Mouse (Mus musculus) neural tube, embryonic 11.5 days (tissue): ENCODE measurements at regions not wholly inside any gene's neighbourhood (a gene's known extent, or its start where the extent isn't known, plus 50 kb on each side); places are given as distances from the start of the nearest gene placed in this dataset.

Experiments used
- ATAC-seq: fragments of 200-750 bp; cut with Nextera tagmentation; 2 replicates; pipeline ENCODE4 v1.8.0; 2017; ENCODE audit warnings: moderate number of reproducible peaks, mild to moderate bottlenecking, moderate TSS enrichment, moderate library complexity; ENCODE audit not compliant: insufficient read depth, low FRiP score, low TSS enrichment
- DNase-seq: peaks from one replicate; pipeline ENCODE4 v3.0.0-alpha.2; 2015; ENCODE audit warnings: low spot score
- H3K27ac ChIP-seq: fragments of 300-500 bp; sonication (generic); 2 replicates; pipeline ENCODE4 v1.5.1; 2014; ENCODE audit warnings: low read depth, mild to moderate bottlenecking, low read length
- H3K27me3 ChIP-seq: fragments of 300-500 bp; sonication (generic); 2 replicates; pipeline ENCODE4 v1.6.1; 2014; ENCODE audit warnings: mild to moderate bottlenecking, low read length, mixed read lengths; ENCODE audit not compliant: control insufficient read depth, insufficient read depth
- H3K36me3 ChIP-seq: fragments of 300-500 bp; sonication (generic); 2 replicates; pipeline ENCODE4 v1.6.1; 2014; ENCODE audit warnings: mild to moderate bottlenecking, low read length, moderate library complexity, mixed read lengths; ENCODE audit not compliant: control insufficient read depth, insufficient read depth
- H3K4me1 ChIP-seq: fragments of 300-500 bp; sonication (generic); 2 replicates; pipeline ENCODE4 v1.6.1; 2014; ENCODE audit warnings: low read length, mixed read lengths; ENCODE audit not compliant: control insufficient read depth, insufficient read depth
- H3K4me2 ChIP-seq: fragments of 300-500 bp; sonication (generic); 2 replicates; pipeline ENCODE4 v1.6.1; 2014; ENCODE audit warnings: low read depth, mild to moderate bottlenecking, moderate library complexity
- H3K4me3 ChIP-seq: fragments of 300-500 bp; sonication (generic); 2 replicates; pipeline ENCODE4 v1.5.1; 2014; ENCODE audit warnings: low read depth, low read length
- H3K9ac ChIP-seq: fragments of 300-500 bp; sonication (generic); 2 replicates; pipeline ENCODE4 v1.6.1; 2014; ENCODE audit warnings: mild to moderate bottlenecking, low read length
- H3K9me3 ChIP-seq: fragments of 300-500 bp; sonication (generic); 2 replicates; pipeline ENCODE4 v1.6.1; 2016; ENCODE audit warnings: low read length; ENCODE audit not compliant: control insufficient read depth
- WGBS: fragments of 180-500 bp; shearing (Covaris S2); extraction: QIAGEN DNeasy Blood & Tissue Kit; methylation state at CpG from one replicate; pipeline ENCODE4 v1.1.7; 2014; 5-methylcytosine and 5-hydroxymethylcytosine counted together

DNA sequence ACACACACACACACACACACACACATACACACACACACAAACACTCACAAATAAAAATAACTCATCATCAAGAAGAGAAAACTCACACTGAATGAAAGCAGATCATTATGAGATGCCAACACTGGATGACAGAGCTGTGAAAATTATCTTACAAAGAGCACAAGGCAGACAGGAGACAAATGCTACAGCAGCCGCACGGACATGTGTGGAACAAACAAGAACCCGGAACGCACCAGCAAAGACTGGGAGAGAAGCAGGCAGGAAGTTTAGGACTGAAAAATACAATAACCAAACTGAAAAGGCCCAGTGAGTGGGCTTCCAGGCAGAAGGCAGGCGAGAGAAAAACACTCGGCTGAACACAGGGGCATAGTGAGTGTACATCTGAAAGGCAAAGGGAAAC is 148.2 kb downstream of the Rplp1 start:
- H3K4me1 ChIP-seq = no peaks in the 10 kb centered on the region
- no peak for DNase-seq
- H3K27ac ChIP-seq = no peak overlapping the region
- no peak overlapping the region for H3K9ac ChIP-seq
- no peaks in the 10 kb centered on the region for H3K9me3 ChIP-seq
- H3K4me2 ChIP-seq = no peak overlapping the region
- H3K4me3 ChIP-seq = no peak overlapping the region
- no peak for ATAC-seq
- H3K36me3 ChIP-seq = no peaks in the 10 kb centered on the region
- no peaks in the 10 kb centered on the region for H3K27me3 ChIP-seq
- 82% methylated on average over 6 of the region's 6 CpGs for WGBS

DNA sequence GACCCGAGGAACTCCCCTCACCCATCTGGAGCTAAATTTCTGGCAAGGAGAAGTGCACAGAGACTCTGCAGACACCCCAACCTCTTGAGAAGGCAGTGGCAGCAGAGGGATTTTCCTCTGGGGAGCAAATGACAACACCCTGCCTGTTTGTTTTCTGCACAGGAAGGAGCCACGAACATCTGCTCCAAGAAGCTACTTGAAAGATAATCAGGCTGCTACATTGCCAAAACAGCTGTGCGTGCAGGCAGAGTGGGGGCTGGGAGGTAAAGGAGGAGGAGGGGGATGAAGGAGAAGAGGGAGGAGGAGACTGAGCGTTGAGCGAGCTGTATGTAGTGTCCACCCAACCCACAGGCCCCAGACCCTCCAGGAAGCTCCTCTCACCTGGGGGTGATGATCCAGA is 149.0 kb downstream of the Rplp1 start:
- Histone ChIP-seq H3K27me3 (no peaks in the 10 kb centered on the region), H3K4me3 (no peak overlapping the region), H3K4me1 (no peaks in the 10 kb centered on the region), H3K27ac (no peak overlapping the region), H3K9me3 (no peaks in the 10 kb centered on the region), H3K4me2 (no peak overlapping the region), H3K9ac (no peak overlapping the region), H3K36me3 (no peaks in the 10 kb centered on the region)
- DNase-seq (no peak), ATAC-seq (no peak)
- 45% methylated on average over 5 of the region's 5 CpGs for WGBS

- H3K4me2 ChIP-seq = no peak overlapping the region
- DNase-seq (no peak), ATAC-seq (no peak)
- WGBS = 82% methylated on average over 3 of the region's 3 CpGs
- no peaks in the 10 kb centered on the region for H3K27me3 ChIP-seq
- no peak overlapping the region for H3K9ac ChIP-seq
- H3K36me3 ChIP-seq = no peaks in the 10 kb centered on the region
- no peak overlapping the region for H3K27ac ChIP-seq
- no peaks in the 10 kb centered on the region for H3K9me3 ChIP-seq
- peaks cover 6% of the 10 kb centered on the region for H3K4me1 ChIP-seq
- H3K4me3 ChIP-seq = no peak overlapping the region
Observed at GRCm38 (mm10) chr9:61757806-61758205, 156.5 kb downstream of the Rplp1 start.

DNA sequence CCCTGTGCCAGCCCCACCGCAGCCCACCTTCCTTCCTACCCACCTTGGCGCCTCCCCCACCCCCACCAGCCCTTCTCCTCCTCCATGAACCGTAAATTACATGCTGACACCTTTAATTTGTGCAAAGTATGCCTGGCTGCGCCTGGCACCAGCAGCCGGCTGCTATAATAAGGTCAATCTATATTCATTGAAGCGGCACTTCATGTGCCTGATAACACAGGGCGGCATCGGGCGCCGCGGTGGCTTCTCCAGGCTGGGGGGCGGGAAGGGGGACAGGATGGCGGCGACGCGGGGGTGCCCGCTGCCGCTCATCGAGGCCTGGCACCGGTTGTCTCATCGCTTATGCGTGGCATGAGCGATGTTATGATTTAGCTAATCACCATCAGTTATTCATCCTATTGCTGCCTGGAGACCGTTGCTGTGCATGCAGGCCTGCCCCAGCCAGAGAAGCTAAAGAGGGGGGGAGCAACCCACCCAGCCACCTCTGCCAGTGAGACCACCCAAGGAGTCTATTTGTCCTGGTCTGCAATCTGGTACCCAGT is 157.5 kb downstream of the Rplp1 start:
- Histone ChIP-seq H3K27ac (no peak overlapping the region), H3K4me1 (peaks cover 6% of the 10 kb centered on the region), H3K4me2 (no peak overlapping the region), H3K36me3 (no peaks in the 10 kb centered on the region), H3K9ac (no peak overlapping the region), H3K9me3 (no peaks in the 10 kb centered on the region), H3K4me3 (no peak overlapping the region), H3K27me3 (no peaks in the 10 kb centered on the region)
- ATAC-seq (peak; percentile 58), DNase-seq (peak; percentile 47)
- WGBS = 76% methylated on average over 24 of the region's 24 CpGs

- Histone ChIP-seq H3K4me2 (no peak overlapping the region), H3K27me3 (no peaks in the 10 kb centered on the region), H3K4me1 (peaks cover 6% of the 10 kb centered on the region), H3K36me3 (no peaks in the 10 kb centered on the region), H3K9me3 (no peaks in the 10 kb centered on the region), H3K4me3 (no peak overlapping the region), H3K27ac (no peak overlapping the region), H3K9ac (no peak overlapping the region)
- DNase-seq (no peak), ATAC-seq (no peak)
- WGBS = 62% methylated on average over 15 of the region's 15 CpGs
Observed at GRCm38 (mm10) chr9:61756224-61756800, 158.0 kb downstream of the Rplp1 start.

DNA sequence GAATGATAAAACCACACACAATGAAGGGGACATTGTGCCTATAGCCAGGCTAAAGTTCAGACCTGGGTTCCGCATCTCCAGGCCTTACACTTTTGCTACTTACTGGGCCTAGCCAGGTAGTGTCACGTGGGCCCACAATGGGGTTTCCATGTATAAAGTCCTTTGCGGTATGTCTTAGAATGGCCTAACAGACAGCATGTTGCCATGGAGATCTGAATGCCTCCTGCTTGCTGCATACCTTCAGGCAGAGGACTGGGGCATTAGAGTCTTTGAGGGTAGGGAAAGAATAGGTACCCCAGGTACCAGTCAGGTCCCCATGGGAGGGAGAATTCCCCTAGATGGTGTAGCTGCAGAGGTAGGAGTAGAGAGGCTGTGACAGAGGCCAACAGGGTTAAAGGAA is 159.0 kb downstream of the Rplp1 start:
- Histone ChIP-seq H3K4me2 (no peak overlapping the region), H3K27ac (no peak overlapping the region), H3K4me1 (peaks cover 6% of the 10 kb centered on the region), H3K9me3 (no peaks in the 10 kb centered on the region), H3K36me3 (no peaks in the 10 kb centered on the region), H3K27me3 (no peaks in the 10 kb centered on the region), H3K4me3 (no peak overlapping the region), H3K9ac (no peak overlapping the region)
- WGBS = 87% methylated on average over 3 of the region's 3 CpGs
- ATAC-seq (no peak), DNase-seq (no peak)

- H3K4me2 ChIP-seq = no peak overlapping the region
- no peaks in the 10 kb centered on the region for H3K9me3 ChIP-seq
- no peak for ATAC-seq
- H3K27me3 ChIP-seq = no peaks in the 10 kb centered on the region
- whole genome bisulfite sequencing = 44% methylated on average over 10 of the region's 10 CpGs
- H3K36me3 ChIP-seq = no peaks in the 10 kb centered on the region
- H3K4me1 ChIP-seq = peaks cover 6% of the 10 kb centered on the region
- H3K9ac ChIP-seq = no peak overlapping the region
- no peak for DNase-seq
- no peak overlapping the region for H3K4me3 ChIP-seq
- no peak overlapping the region for H3K27ac ChIP-seq
Observed at GRCm38 (mm10) chr9:61753795-61754194, 160.5 kb downstream of the Rplp1 start.

DNA sequence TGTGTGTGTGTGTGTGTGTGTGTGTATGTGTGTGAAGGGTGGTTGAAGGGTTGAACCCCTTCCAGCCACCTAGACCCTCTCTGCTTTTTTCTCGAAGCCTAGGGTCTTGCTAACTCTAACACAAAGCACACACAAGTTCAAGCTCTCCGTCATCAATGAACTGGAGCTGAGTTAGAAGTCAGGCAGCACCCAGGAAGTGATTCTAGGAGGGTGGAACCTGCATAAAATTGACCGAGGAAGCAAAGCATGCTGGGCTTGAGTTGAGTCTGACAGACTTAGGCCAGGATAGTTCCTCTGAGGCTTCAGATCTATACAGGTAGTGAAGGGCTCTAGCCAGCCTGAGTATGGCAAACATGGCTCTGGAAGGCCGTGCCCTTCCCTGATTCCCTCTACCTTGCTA is 165.1 kb downstream of the Rplp1 start:
- Histone ChIP-seq H3K9ac (no peak overlapping the region), H3K27ac (no peak overlapping the region), H3K4me3 (no peak overlapping the region), H3K4me1 (peaks cover 7% of the 10 kb centered on the region; the same call in 1 of the 2 replicates), H3K4me2 (no peak overlapping the region), H3K9me3 (no peaks in the 10 kb centered on the region), H3K27me3 (no peaks in the 10 kb centered on the region), H3K36me3 (no peaks in the 10 kb centered on the region)
- no peak for DNase-seq
- no peak for ATAC-seq
- 92% methylated on average over 4 of the region's 4 CpGs for WGBS

DNA sequence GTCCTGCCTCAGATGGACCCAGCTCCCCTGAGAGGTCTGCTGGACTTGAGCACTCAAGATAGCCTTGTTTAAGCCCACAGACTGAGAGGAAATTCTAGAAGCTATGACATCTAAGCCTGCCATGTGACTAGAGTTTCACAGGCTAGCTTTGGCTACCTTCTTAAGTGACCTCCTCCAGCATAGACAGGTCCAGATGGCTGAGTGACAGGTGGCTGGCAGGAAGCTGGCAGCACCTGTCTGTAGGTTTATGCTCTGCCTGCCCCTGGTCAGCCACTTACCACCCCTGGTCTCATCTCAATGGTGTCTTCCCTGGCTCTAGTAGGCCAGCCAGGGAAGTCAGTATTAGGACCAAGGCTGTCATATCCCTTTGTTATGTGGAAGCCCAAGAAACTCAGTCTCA is 165.9 kb downstream of the Rplp1 start:
- Histone ChIP-seq H3K27me3 (no peaks in the 10 kb centered on the region), H3K4me1 (peaks cover 4% of the 10 kb centered on the region; the same call in 1 of the 2 replicates), H3K4me3 (no peak overlapping the region), H3K27ac (no peak overlapping the region), H3K9me3 (no peaks in the 10 kb centered on the region), H3K36me3 (no peaks in the 10 kb centered on the region), H3K9ac (no peak overlapping the region), H3K4me2 (no peak overlapping the region)
- DNase-seq (no peak), ATAC-seq (no peak)
